ENCODE assay signal across 8 mouse cellular contexts in the genomic region with DNA sequence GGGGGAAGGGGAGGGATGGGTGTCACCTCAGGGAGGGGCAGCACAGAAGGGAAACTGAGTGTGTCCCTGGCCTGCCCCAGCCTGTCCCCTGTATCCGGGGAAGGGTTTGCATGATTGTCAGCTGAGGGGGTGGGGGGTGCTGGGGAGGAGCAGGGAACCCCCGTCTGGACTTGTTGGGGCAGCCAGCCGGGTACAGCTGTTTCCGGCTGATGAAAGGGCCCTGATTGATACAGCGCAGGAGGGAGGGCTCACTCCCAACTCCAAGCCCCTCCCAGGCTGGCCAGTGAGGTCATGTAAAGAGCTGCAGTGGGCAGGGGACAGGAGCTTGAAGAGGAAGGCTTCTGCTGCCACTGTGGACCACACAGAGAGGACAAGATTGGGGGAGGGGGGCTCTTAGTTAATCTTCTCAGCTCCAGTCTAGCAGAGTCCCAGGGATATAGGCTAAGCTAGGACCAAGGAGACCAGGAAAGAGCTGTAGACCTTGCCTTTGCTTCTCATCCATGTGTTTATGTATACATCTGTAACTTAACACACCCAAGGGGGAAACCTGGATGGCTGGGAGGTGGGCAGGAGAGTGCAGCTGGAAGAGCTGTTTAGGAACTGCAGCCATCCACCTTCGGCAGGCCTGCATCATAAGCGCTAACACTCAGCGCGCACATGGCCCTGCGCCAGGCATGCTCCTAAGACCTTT. TPM values are rescaled to one million over a fixed set of nuclear protein-coding genes. Genes with fewer than 3 reads are reported as not detected.
DNase-seq lines count a peak whose midpoint lies in the region; ATAC-seq lines count a peak whose summit lies in the region.

No protein-coding gene starts in this region.

- H3K36me3 ChIP-seq in limb, embryonic 11.5 days (ENCODE audit: control insufficient read depth, insufficient read depth, low read length), result no peaks in the 10 kb centered on the region
- H3K36me3 ChIP-seq in midbrain, embryonic 11.5 days (ENCODE audit: control insufficient read depth, insufficient read depth, low read length), result no peaks in the 10 kb centered on the region

- peaks cover 8% of the 10 kb centered on the region for H3K4me1 ChIP-seq in limb, embryonic 11.5 days (ENCODE audit: control insufficient read depth, insufficient read depth, low read length)
- H3K4me1 ChIP-seq in midbrain, embryonic 11.5 days (ENCODE audit: control insufficient read depth, insufficient read depth, low read length), result peaks cover 9% of the 10 kb centered on the region; the same call in 1 of the 2 replicates

- intact Hi-C loops in heart, postnatal 10 days (cut with DNase I), result no loop called here

- H3K9ac ChIP-seq in limb, embryonic 11.5 days (ENCODE audit: low read length), result no peak overlapping the region
- no peak overlapping the region for H3K9ac ChIP-seq in midbrain, embryonic 11.5 days (ENCODE audit: low read length)

- DNase-seq in urinary bladder, postnatal 25 days (ENCODE audit: low spot score), result peak; percentile 33
- DNase-seq in urinary bladder, adult 2 months (ENCODE audit: low spot score), result no peak
- peak; percentile 68 to 69 for DNase-seq in heart, postnatal 10 days
- peak; percentile 65 for DNase-seq in limb, embryonic 11.5 days (ENCODE audit: low spot score)
- no peak for DNase-seq in midbrain, embryonic 11.5 days (ENCODE audit: low spot score, missing footprints)
- no peak for DNase-seq in adipocyte (ENCODE audit: low spot score)

- no peaks in the 10 kb centered on the region for H3K27me3 ChIP-seq in limb, embryonic 11.5 days (ENCODE audit: control insufficient read depth, insufficient read depth, low read length)
- H3K27me3 ChIP-seq in midbrain, embryonic 11.5 days (ENCODE audit: control insufficient read depth, insufficient read depth, low read length), result no peaks in the 10 kb centered on the region

- peak; percentile 84 for ATAC-seq in limb, embryonic 11.5 days (ENCODE audit: insufficient number of reproducible peaks, low FRiP score, low TSS enrichment, low read depth)
- ATAC-seq in midbrain, embryonic 11.5 days (ENCODE audit: low FRiP score), result peak; percentile 66
- ATAC-seq in CD4-positive, CD25-positive, alpha-beta regulatory T cell, adult 4 months, result no peak
- no peak for ATAC-seq in erythroblast, adult 5-6 weeks (replicated peaks; ENCODE audit: low FRiP score, poor library complexity, severe bottlenecking)

- H3K27ac ChIP-seq in limb, embryonic 11.5 days (replicated peaks; ENCODE audit: low read depth, low read length), result no peak overlapping the region; the same call in 1 of the 2 replicates
- no peak overlapping the region for H3K27ac ChIP-seq in midbrain, embryonic 11.5 days (ENCODE audit: low read depth, low read length)

- H3K4me2 ChIP-seq in limb, embryonic 11.5 days (ENCODE audit: low read depth, severe bottlenecking), result peak overlapping the region; percentile 8; the same call in 1 of the 2 replicates
- H3K4me2 ChIP-seq in midbrain, embryonic 11.5 days, result no peak overlapping the region

- 29% methylated on average over 10 of the region's 10 CpGs for WGBS in limb, embryonic 11.5 days
- 39% methylated on average over 10 of the region's 10 CpGs for WGBS in midbrain, embryonic 11.5 days

- H3K4me3 ChIP-seq in limb, embryonic 11.5 days (ENCODE audit: low read depth, low read length), result no peak overlapping the region
- no peak overlapping the region for H3K4me3 ChIP-seq in midbrain, embryonic 11.5 days (ENCODE audit: low read depth, low read length)

- H3K9me3 ChIP-seq in limb, embryonic 11.5 days (ENCODE audit: control insufficient read depth, low read length), result no peaks in the 10 kb centered on the region
- no peaks in the 10 kb centered on the region for H3K9me3 ChIP-seq in midbrain, embryonic 11.5 days (ENCODE audit: control insufficient read depth, low read length)

RNA-seq across cellular contexts. Expression of a gene that starts 31.3 kb away (rescaled TPM):
- polyA plus RNA-seq in urinary bladder, adult 2 months (2012; rRNA removed), result 98.3 and 138 TPM in 2 replicates
- 100 to 1,000 TPM; 231 to 234 TPM for total RNA-seq in heart, postnatal 10 days (2021)
- polyA plus RNA-seq in limb, embryonic 11.5 days (2014; fragmentation: Nextera tagmentation; extraction: Ambion mirVana), result 3.3 and 4.0 TPM in 2 replicates
- 2.2 and 2.9 TPM in 2 replicates for polyA plus RNA-seq in midbrain, embryonic 11.5 days (2014; fragmentation: Nextera tagmentation; extraction: Ambion mirVana)
- polyA plus RNA-seq in CD4-positive, CD25-positive, alpha-beta regulatory T cell, adult 4 months (2017; shearing (Covaris generic)), result not detected
- 8.8 and 14.8 TPM in 2 replicates for total RNA-seq in erythroblast, adult 5-6 weeks (2015; ENCODE audit: low replicate concordance)
- 5.7 and 11.3 TPM in 2 replicates for total RNA-seq in erythroblast, adult 5-6 weeks (2017; ENCODE audit: low replicate concordance)

RNA-seq across cellular contexts. Expression of a gene that starts 47.4 kb away (rescaled TPM):
- 67.0 and 71.1 TPM in 2 replicates for polyA plus RNA-seq in urinary bladder, adult 2 months (2012; rRNA removed)
- 100 to 1,000 TPM; 121 to 129 TPM for total RNA-seq in heart, postnatal 10 days (2021)
- polyA plus RNA-seq in limb, embryonic 11.5 days (2014; fragmentation: Nextera tagmentation; extraction: Ambion mirVana), result 152 and 165 TPM in 2 replicates
- polyA plus RNA-seq in midbrain, embryonic 11.5 days (2014; fragmentation: Nextera tagmentation; extraction: Ambion mirVana), result 119 and 132 TPM in 2 replicates
- 100 to 1,000 TPM; 112 to 139 TPM for polyA plus RNA-seq in CD4-positive, CD25-positive, alpha-beta regulatory T cell, adult 4 months (2017; shearing (Covaris generic))
- 8.6 and 20.9 TPM in 2 replicates for total RNA-seq in erythroblast, adult 5-6 weeks (2015; ENCODE audit: low replicate concordance)
- total RNA-seq in erythroblast, adult 5-6 weeks (2017; ENCODE audit: low replicate concordance), result 3.6 and 21.0 TPM in 2 replicates

Comparison
In these comparisons a context has a peak if more than half of its experiments do, and no peak if none do; other contexts are left out.
1. DNase-seq: peak in urinary bladder, postnatal 25 days (single experiment), heart, postnatal 10 days (2 of 2) and limb, embryonic 11.5 days (single experiment); none in urinary bladder, adult 2 months (single experiment), midbrain, embryonic 11.5 days (single experiment) and adipocyte (single experiment).
2. ATAC-seq: peak in limb, embryonic 11.5 days (single experiment) and midbrain, embryonic 11.5 days (single experiment); none in CD4-positive, CD25-positive, alpha-beta regulatory T cell, adult 4 months (single experiment) and erythroblast, adult 5-6 weeks (single experiment).
3. RNA of a gene that starts 31.3 kb away (polyA plus RNA-seq): 98.3 to 138 TPM in urinary bladder, adult 2 months; 3.3 to 4.0 TPM in limb, embryonic 11.5 days, 2.2 to 2.9 TPM in midbrain, embryonic 11.5 days and not detected in CD4-positive, CD25-positive, alpha-beta regulatory T cell, adult 4 months; every median in the first group is over 10 times any median in the second.